Mouse (Mus musculus) embryonic fibroblast, embryonic 13.5 days (primary cell): ENCODE measurements around the gene Commd2.

ENCODE experiments used
- CTCF ChIP-seq: IDR thresholded peaks from 2 replicates; pipeline ENCODE4 v1.5.1; 2011; ENCODE audit warnings: mild to moderate bottlenecking, control low read depth, low read length, moderate library complexity, borderline replicate concordance; ENCODE audit not compliant: insufficient read depth
- POLR2A ChIP-seq: IDR thresholded peaks from 2 replicates; pipeline ENCODE4 v1.6.1; 2011; ENCODE audit warnings: low read depth, mild to moderate bottlenecking, control low read depth, low read length, moderate library complexity

DNA sequence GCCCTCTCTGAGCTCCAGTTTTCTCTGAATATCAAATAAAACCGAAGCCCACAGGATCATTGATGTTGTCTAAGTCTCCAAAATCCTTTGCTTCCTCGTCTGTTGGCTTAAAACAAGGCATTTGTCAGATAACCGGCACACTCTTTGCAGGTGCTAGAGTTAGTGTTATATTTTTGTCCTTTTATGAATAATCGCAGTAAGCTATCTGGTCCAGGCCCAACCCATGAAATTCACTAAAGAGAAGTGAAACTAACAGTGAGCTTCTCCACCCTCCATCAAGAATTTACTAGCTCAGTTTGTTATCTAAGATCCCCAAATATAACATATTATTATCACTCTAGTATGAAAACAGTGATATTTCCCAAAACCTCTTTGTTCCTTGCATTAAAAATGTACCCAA lies 40.3 kb upstream of the Commd2 start:
- no peak for TF ChIP-seq POLR2A
- no peak for TF ChIP-seq CTCF
